8 mouse cellular contexts compared by ENCODE assay signal in genomic region chr11:77762783-77763672, GRCm38 (mm10). TPM values are rescaled to one million over a fixed set of nuclear protein-coding genes. Genes with fewer than 3 reads are reported as not detected.
DNase-seq lines count a peak whose midpoint lies in the region; ATAC-seq lines count a peak whose summit lies in the region.

Gene Myo18a, plus strand, starts transcription at chr11:77763246.

- peaks cover 39% of the 10 kb centered on the region for H3K4me1 ChIP-seq in hindbrain, embryonic 14.5 days (replicated peaks; ENCODE audit: control insufficient read depth, insufficient read depth, low read length)

- H3K27ac ChIP-seq in hindbrain, embryonic 14.5 days, result peak within 1 kb of the TSS; percentile 94

- 2% methylated on average over 73 of the region's 79 CpGs for WGBS in hindbrain, embryonic 14.5 days

- peak; percentile 62 for DNase-seq in R1 (ENCODE audit: low read depth, low spot score)
- DNase-seq in cerebellum, postnatal 4 days (ENCODE audit: low spot score in 2 of 2), result peak; percentile 87 to 96
- DNase-seq in gastrocnemius, adult 18-20 months (ENCODE audit: low spot score), result peak; percentile 80
- peak; percentile 94 for DNase-seq in hindbrain, embryonic 14.5 days (ENCODE audit: low spot score)
- peak; percentile 50 for DNase-seq in left cerebral cortex, adult 11 months (ENCODE audit: low spot score)
- DNase-seq in lung, postnatal 36 days, result peak; percentile 86
- DNase-seq in retina, adult 2 months (ENCODE audit: low read depth, low spot score), result peak; percentile 71
- peak; percentile 84 for DNase-seq in thymus, postnatal 25 days

- H3K4me3 ChIP-seq in hindbrain, embryonic 14.5 days (replicated peaks; ENCODE audit: low read length), result peak within 1 kb of the TSS; percentile 96

- H3K9ac ChIP-seq in hindbrain, embryonic 14.5 days, result peak within 1 kb of the TSS; percentile 98

- peak within 1 kb of the TSS; percentile 84 for H3K4me2 ChIP-seq in hindbrain, embryonic 14.5 days (replicated peaks)

- no peaks in the 10 kb centered on the region for H3K27me3 ChIP-seq in hindbrain, embryonic 14.5 days (ENCODE audit: control insufficient read depth, insufficient read depth, low read length)

- ATAC-seq in hindbrain, embryonic 14.5 days (ENCODE audit: low FRiP score), result peak; percentile 83

- no peaks in the 10 kb centered on the region for H3K9me3 ChIP-seq in hindbrain, embryonic 14.5 days (ENCODE audit: control insufficient read depth, low read length)

- H3K36me3 ChIP-seq in hindbrain, embryonic 14.5 days (replicated peaks; ENCODE audit: control insufficient read depth, insufficient read depth), result no peaks in the 10 kb centered on the region

RNA-seq across cellular contexts. Expression of gene Myo18a, which starts in this region (rescaled TPM):
- 100 to 1,000 TPM; 309 to 319 TPM for total RNA-seq in gastrocnemius, adult 18-20 months (2021)
- 42.1 and 43.7 TPM in 2 replicates for polyA plus RNA-seq in hindbrain, embryonic 14.5 days (2014; fragmentation: Nextera tagmentation; extraction: Ambion mirVana)

Comparison
In these comparisons a context has a peak if more than half of its experiments do, and no peak if none do; other contexts are left out.
1. Peak in every context shown above with its lines: DNase-seq, ATAC-seq, H3K4me3 ChIP-seq and H3K27ac ChIP-seq.